ENCODE assay signal across 9 mouse cellular contexts in the genomic region with DNA sequence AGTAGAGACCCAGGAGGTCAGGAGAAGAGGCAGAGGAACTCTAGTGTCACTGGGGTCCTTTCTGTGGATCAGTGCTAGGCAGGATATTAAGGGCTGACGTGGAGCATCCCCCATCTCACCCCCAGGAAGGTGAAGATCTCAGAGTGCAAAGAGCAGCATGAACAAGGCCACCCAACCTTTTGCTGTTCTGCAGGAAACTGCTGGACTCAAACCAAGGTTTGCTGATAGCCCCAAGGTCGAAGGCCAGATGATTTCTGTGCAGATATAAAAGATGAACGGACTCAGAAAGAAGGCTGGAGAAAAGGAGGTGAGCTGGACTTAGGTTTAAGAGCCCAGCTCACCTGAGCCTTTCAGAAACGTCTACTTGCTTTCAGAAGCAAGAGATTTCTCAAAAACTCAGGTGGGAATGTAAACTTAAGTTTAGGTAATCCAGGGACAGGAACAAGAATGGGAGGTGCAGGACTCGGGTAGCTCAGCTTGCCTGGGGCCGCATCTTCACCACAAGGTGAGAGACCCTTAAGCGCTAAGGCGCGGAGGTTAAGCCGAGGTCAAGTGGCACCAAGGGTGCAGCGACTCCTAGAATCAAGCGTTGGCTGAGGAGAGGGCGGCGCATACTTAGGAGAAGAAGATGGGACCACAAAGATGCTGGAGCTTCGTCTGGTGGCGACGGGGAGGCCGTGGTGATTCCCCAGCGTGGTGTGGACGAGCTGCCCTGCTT. TPM values are rescaled to one million over a fixed set of nuclear protein-coding genes. Genes with fewer than 3 reads are reported as not detected.
A peak's percentile ranks its signal among the peaks of the same experiment; 100 is the strongest.
DNase-seq lines count a peak whose midpoint lies in the region; ATAC-seq and TF ChIP-seq lines count a peak whose summit lies in the region.
"Had no signal": no experiment of that assay in that cellular context is flagged by ENCODE, and none has a peak within 500 bp of the region (broad histone marks: within the 10 kb centered on the region; RNA-seq: fewer than 3 reads in every experiment).

No protein-coding gene starts in this region.

- TF ChIP-seq RAD21 in CH12.LX (IDR thresholded peaks at IDR 0.05; ENCODE audit: low read depth, low read length) = no peak

- H3K4me3 ChIP-seq in CH12.LX (replicated peaks in 1 of 3; ENCODE audit: low read depth in 2 of 3, low read length in 2 of 3, poor library complexity in 1 of 3) = peak overlapping the region in 1 of 3 experiments; percentile 64
- peak overlapping the region; percentile 71 for H3K4me3 ChIP-seq in forebrain, embryonic 14.5 days (ENCODE audit: low read depth, low read length)
- H3K4me3 ChIP-seq in liver, embryonic 12.5 days = peak overlapping the region; percentile 57

- TF ChIP-seq EP300 in CH12.LX (IDR thresholded peaks at IDR 0.05; ENCODE audit: low read length) = no peak

- peaks cover 2 to 8% of the 10 kb centered on the region in 2 experiments for H3K36me3 ChIP-seq in CH12.LX (replicated peaks in 1 of 2; ENCODE audit: control insufficient read depth in 1 of 2, insufficient read depth in 1 of 2, low read length in 1 of 2)
- H3K36me3 ChIP-seq in forebrain, embryonic 14.5 days (ENCODE audit: control insufficient read depth, insufficient read depth, low read length) = peaks cover 9% of the 10 kb centered on the region; the same call in 1 of the 2 replicates
- no peaks in the 10 kb centered on the region for H3K36me3 ChIP-seq in liver, embryonic 12.5 days

- dilution Hi-C loops in CH12.LX (cut with MboI; ENCODE audit: extremely low pct_ligation_motif_present, extremely low pct_unique_long_range_greater_than_20kb, low sequenced_read_pairs) = no loop called here

- H3K9me3 ChIP-seq in CH12.LX (replicated peaks; ENCODE audit: low read length) = no peaks in the 10 kb centered on the region
- no peaks in the 10 kb centered on the region for H3K9me3 ChIP-seq in forebrain, embryonic 14.5 days (replicated peaks; ENCODE audit: control insufficient read depth, low read length)
- H3K9me3 ChIP-seq in liver, embryonic 12.5 days (replicated peaks) = no peaks in the 10 kb centered on the region

- WGBS in forebrain, embryonic 14.5 days = 8% methylated on average over 20 of the region's 20 CpGs
- WGBS in liver, embryonic 12.5 days (ENCODE audit: insufficient replicate concordance) = 9% methylated on average over 20 of the region's 20 CpGs

- ATAC-seq in forebrain, embryonic 14.5 days = peak; percentile 1; the same call in 1 of the 2 replicates
- no peak; the same call in 1 of the 2 replicates for ATAC-seq in liver, embryonic 12.5 days

- no peak for TF ChIP-seq POLR2A in CH12.LX (IDR thresholded peaks at IDR 0.05; ENCODE audit: low read depth, low read length)

- peaks cover 37% of the 10 kb centered on the region for H3K27me3 ChIP-seq in CH12.LX (replicated peaks)
- H3K27me3 ChIP-seq in forebrain, embryonic 14.5 days (replicated peaks; ENCODE audit: control insufficient read depth, insufficient read depth, low read length) = no peaks in the 10 kb centered on the region
- H3K27me3 ChIP-seq in liver, embryonic 12.5 days (replicated peaks) = peaks cover 87% of the 10 kb centered on the region

- H3K9ac ChIP-seq in CH12.LX (ENCODE audit: insufficient read depth, low read depth) = no peak overlapping the region
- peak overlapping the region; percentile 83 for H3K9ac ChIP-seq in forebrain, embryonic 14.5 days (ENCODE audit: low read length)
- H3K9ac ChIP-seq in liver, embryonic 12.5 days = no peak overlapping the region

- peaks cover 15 to 36% of the 10 kb centered on the region in 2 experiments for H3K4me1 ChIP-seq in CH12.LX (ENCODE audit: control insufficient read depth in 1 of 2, insufficient read depth in 2 of 2)
- H3K4me1 ChIP-seq in forebrain, embryonic 14.5 days (ENCODE audit: control insufficient read depth, insufficient read depth, low read length) = peaks cover 6% of the 10 kb centered on the region
- peaks cover 26% of the 10 kb centered on the region for H3K4me1 ChIP-seq in liver, embryonic 12.5 days

- DNase-seq in heart, adult 11 months = peak; percentile 90
- DNase-seq in heart, postnatal 36 days = no peak
- DNase-seq in CH12.LX (ENCODE audit: extremely low read depth) = no peak
- DNase-seq in forebrain, embryonic 14.5 days (ENCODE audit: low spot score) = peak; percentile 37
- no peak for DNase-seq in urinary bladder, postnatal 10 days (ENCODE audit: low spot score)
- DNase-seq in adrenal gland, postnatal 10 days = no peak
- DNase-seq in right cerebral cortex, postnatal 4 days = no peak

- no peak for TF ChIP-seq CTCF in CH12.LX (conservative IDR thresholded peaks at IDR 0.05 in 1 of 2, IDR thresholded peaks at IDR 0.05 in 1 of 2; ENCODE audit: low read depth in 2 of 2, low read length in 2 of 2)

- intact Hi-C loops in heart, postnatal 36 days (cut with DNase I) = no loop called here

- H3K4me2 ChIP-seq in CH12.LX (ENCODE audit: insufficient read depth, low read depth, poor library complexity, severe bottlenecking) = peak overlapping the region; percentile 67
- H3K4me2 ChIP-seq in forebrain, embryonic 14.5 days (ENCODE audit: low read length) = peak overlapping the region; percentile 67
- peak overlapping the region; percentile 68 for H3K4me2 ChIP-seq in liver, embryonic 12.5 days

- H3K27ac ChIP-seq in CH12.LX (ENCODE audit: insufficient read depth, low read depth) = no peak overlapping the region
- peak overlapping the region; percentile 81; the same call in 1 of the 2 replicates for H3K27ac ChIP-seq in forebrain, embryonic 14.5 days (ENCODE audit: low read depth, low read length)
- no peak overlapping the region for H3K27ac ChIP-seq in liver, embryonic 12.5 days

- no peaks in the 10 kb centered on the region for H3K79me2 ChIP-seq in CH12.LX (replicated peaks; ENCODE audit: control insufficient read depth, extremely low read depth, insufficient read depth, poor library complexity, severe bottlenecking)

- in situ Hi-C loops in CH12.LX (cut with MboI; ENCODE audit: low pct_ligation_motif_present, low pct_unique_long_range_greater_than_20kb, low sequenced_read_pairs) = loop anchor here (10.0 to 25.0 kb wide), 2 partner anchors 70 to 268 kb away; a partner anchor contains a TSS

TF ChIP-seq in CH12.LX, 34 proteins besides CTCF, POLR2A, EP300 and RAD21:
- TF ChIP-seq MYC (IDR thresholded peaks at IDR 0.05; ENCODE audit: low read depth, low read length) (no peak), ZMIZ1 (IDR thresholded peaks at IDR 0.05; ENCODE audit: low read depth, low read length) (no peak)

RNA-seq across cellular contexts. Expression of a gene that starts 0.6 kb away (rescaled TPM):
- total RNA-seq in heart, postnatal 36 days (2021) = under 1 TPM; 0.47 to 0.60 TPM
- total RNA-seq in CH12.LX (2012; rRNA removed) = 0.13 TPM in 1 of 2 replicates, not detected in the other
- not detected in 2 replicates for total RNA-seq in CH12.LX (2014; rRNA removed)
- polyA plus RNA-seq in CH12.LX (2012; ENCODE audit: insufficient read length, low read depth) = 0.10 TPM in 1 of 2 replicates, not detected in the other
- 2.1 and 2.4 TPM in 2 replicates for polyA plus RNA-seq in forebrain, embryonic 14.5 days (2014; fragmentation: Nextera tagmentation; extraction: Ambion mirVana)
- 0.41 and 0.61 TPM in 2 replicates for polyA plus RNA-seq in liver, embryonic 12.5 days (2016; fragmentation: Nextera tagmentation; extraction: Ambion mirVana)
- total RNA-seq in adrenal gland, postnatal 10 days (2021) = 1 to 10 TPM; 4.5 to 6.2 TPM
- total RNA-seq: neutrophil, adult 5-6 weeks had no signal

RNA-seq across cellular contexts. Expression of a gene that starts 10.0 kb away (rescaled TPM):
- 100 to 1,000 TPM; 794 to 801 TPM for total RNA-seq in heart, postnatal 36 days (2021)
- total RNA-seq in CH12.LX (2012; rRNA removed) = 134 TPM in 2 replicates
- 160 and 179 TPM in 2 replicates for total RNA-seq in CH12.LX (2014; rRNA removed)
- polyA plus RNA-seq in CH12.LX (2012; ENCODE audit: insufficient read length, low read depth) = 220 and 315 TPM in 2 replicates
- polyA plus RNA-seq in forebrain, embryonic 14.5 days (2014; fragmentation: Nextera tagmentation; extraction: Ambion mirVana) = 178 and 184 TPM in 2 replicates
- 123 and 127 TPM in 2 replicates for polyA plus RNA-seq in liver, embryonic 12.5 days (2016; fragmentation: Nextera tagmentation; extraction: Ambion mirVana)
- total RNA-seq in adrenal gland, postnatal 10 days (2021) = 100 to 1,000 TPM; 814 to 881 TPM

RNA-seq across cellular contexts. Expression of a gene that starts 20.1 kb away (rescaled TPM):
- total RNA-seq in heart, postnatal 36 days (2021) = 10 to 100 TPM; 31.6 to 36.7 TPM
- total RNA-seq in CH12.LX (2012; rRNA removed) (523 and 663 TPM in 2 replicates), CH12.LX (2014; rRNA removed) (725 and 772 TPM in 2 replicates)
- polyA plus RNA-seq in CH12.LX (2012; ENCODE audit: insufficient read length, low read depth) = 1,109 and 1,141 TPM in 2 replicates
- 264 and 265 TPM in 2 replicates for polyA plus RNA-seq in forebrain, embryonic 14.5 days (2014; fragmentation: Nextera tagmentation; extraction: Ambion mirVana)
- 377 and 389 TPM in 2 replicates for polyA plus RNA-seq in liver, embryonic 12.5 days (2016; fragmentation: Nextera tagmentation; extraction: Ambion mirVana)
- 10 to 100 TPM; 94.0 to 94.6 TPM for total RNA-seq in adrenal gland, postnatal 10 days (2021)

Comparison
In these comparisons a context has a peak if more than half of its experiments do, and no peak if none do; other contexts are left out.
1. DNase-seq: peak in heart, adult 11 months (single experiment) and forebrain, embryonic 14.5 days (single experiment); none in heart, postnatal 36 days (0 of 2), CH12.LX (single experiment), urinary bladder, postnatal 10 days (single experiment), adrenal gland, postnatal 10 days (single experiment) and right cerebral cortex, postnatal 4 days (single experiment).
2. RNA of a gene that starts 10.0 kb away (total RNA-seq): 814 to 881 TPM in adrenal gland, postnatal 10 days and 794 to 801 TPM in heart, postnatal 36 days; 134 to 179 TPM in CH12.LX; every median in the first group is over 4 times any median in the second.
3. RNA of a gene that starts 20.1 kb away (total RNA-seq): 523 to 772 TPM in CH12.LX; 94.0 to 94.6 TPM in adrenal gland, postnatal 10 days and 31.6 to 36.7 TPM in heart, postnatal 36 days; every median in the first group is over 4 times any median in the second.
4. Peak in every context shown above with its lines, with median percentiles within 50 percentile points of each other: H3K4me2 ChIP-seq.